Mouse (Mus musculus): ENCODE results near the gene Lrrk1. TPM values are rescaled to one million over a fixed set of nuclear protein-coding genes. Genes with fewer than 3 reads are reported as not detected.

Lrrk1 gene
- polyA plus RNA-seq, 1 experiment, result 41.8 TPM

- Histone ChIP-seq H3K4me3 (ENCODE audit: insufficient read depth, poor library complexity, severe bottlenecking) (no peak overlapping the region), H3K79me3 (ENCODE audit: low read depth) (no peaks in the 10 kb centered on the region)
These were observed 162.3 kb downstream of the Lrrk1 start for GRCm38 (mm10) chr7:66225881-66226280.

GRCm38 (mm10) chr7:66224541-66224940 lies 163.6 kb downstream of the Lrrk1 start:
- TF ChIP-seq MAX (IDR thresholded peaks at IDR 0.05) (no peak), USF1 (IDR thresholded peaks at IDR 0.05; ENCODE audit: low read depth) (no peak), MYOG (IDR thresholded peaks at IDR 0.05; ENCODE audit: control insufficient read depth, extremely low read depth, insufficient read length) (no peak), FOSL1 (IDR thresholded peaks at IDR 0.05; ENCODE audit: insufficient read depth, low read length, poor library complexity, severe bottlenecking) (no peak), CTCF (IDR thresholded peaks at IDR 0.05; ENCODE audit: control insufficient read depth, insufficient read depth, insufficient read length) (no peak)
- no peaks in the 10 kb centered on the region for H3K27me3 ChIP-seq (ENCODE audit: control insufficient read depth, insufficient read depth, insufficient read length)
- no peaks in the 10 kb centered on the region for H3K79me3 ChIP-seq (ENCODE audit: low read depth)
- H3K79me2 ChIP-seq (ENCODE audit: control insufficient read depth, insufficient read depth), result no peaks in the 10 kb centered on the region
- H3K36me3 ChIP-seq (ENCODE audit: control insufficient read depth, insufficient read depth), result no peaks in the 10 kb centered on the region
- no peak overlapping the region for H3K4me3 ChIP-seq (ENCODE audit: insufficient read depth, poor library complexity, severe bottlenecking)
- H3ac ChIP-seq (ENCODE audit: control insufficient read depth, insufficient read length, low read depth), result no peak overlapping the region

More at GRCm38 (mm10) chr7:66225881-66226280, 162.3 kb downstream of the Lrrk1 start:
- H3K36me3 ChIP-seq (ENCODE audit: control insufficient read depth, insufficient read depth), result no peaks in the 10 kb centered on the region
- H3K79me2 ChIP-seq (ENCODE audit: control insufficient read depth, insufficient read depth), result no peaks in the 10 kb centered on the region
- no peak overlapping the region for H3ac ChIP-seq (ENCODE audit: control insufficient read depth, insufficient read length, low read depth)
- TF ChIP-seq USF1 (IDR thresholded peaks at IDR 0.05; ENCODE audit: low read depth), result no peak
- no peak for TF ChIP-seq FOSL1 (IDR thresholded peaks at IDR 0.05; ENCODE audit: insufficient read depth, low read length, poor library complexity, severe bottlenecking)
- no peak for TF ChIP-seq MYOD1 (IDR thresholded peaks at IDR 0.05; ENCODE audit: control insufficient read depth, insufficient read length, low read depth)
- TF ChIP-seq MYOG (IDR thresholded peaks at IDR 0.05; ENCODE audit: control insufficient read depth, extremely low read depth, insufficient read length), result no peak
- TF ChIP-seq CEBPB (IDR thresholded peaks at IDR 0.05; ENCODE audit: low read depth), result no peak
- TF ChIP-seq MAX (IDR thresholded peaks at IDR 0.05), result no peak
- no peak for TF ChIP-seq CTCF (IDR thresholded peaks at IDR 0.05; ENCODE audit: control insufficient read depth, insufficient read depth, insufficient read length)
- no peaks in the 10 kb centered on the region for H3K27me3 ChIP-seq (ENCODE audit: control insufficient read depth, insufficient read depth, insufficient read length)

- H3ac ChIP-seq (ENCODE audit: control insufficient read depth, insufficient read length, low read depth), result no peak overlapping the region
- no peak overlapping the region for H3K4me3 ChIP-seq (ENCODE audit: insufficient read depth, poor library complexity, severe bottlenecking)
- no peak for TF ChIP-seq MYOD1 (IDR thresholded peaks at IDR 0.05; ENCODE audit: control insufficient read depth, insufficient read length, low read depth)
- no peak for TF ChIP-seq CTCF (IDR thresholded peaks at IDR 0.05; ENCODE audit: control insufficient read depth, insufficient read depth, insufficient read length)
- no peaks in the 10 kb centered on the region for H3K36me3 ChIP-seq (ENCODE audit: control insufficient read depth, insufficient read depth)
- H3K27me3 ChIP-seq (ENCODE audit: control insufficient read depth, insufficient read depth, insufficient read length), result no peaks in the 10 kb centered on the region
- H3K79me2 ChIP-seq (ENCODE audit: control insufficient read depth, insufficient read depth), result no peaks in the 10 kb centered on the region
- no peaks in the 10 kb centered on the region for H3K79me3 ChIP-seq (ENCODE audit: low read depth)
These were observed 164.4 kb downstream of the Lrrk1 start for GRCm38 (mm10) chr7:66223731-66224130.

GRCm38 (mm10) chr7:66222621-66223091 lies 165.5 kb downstream of the Lrrk1 start:
- H3K4me3 ChIP-seq (ENCODE audit: insufficient read depth, poor library complexity, severe bottlenecking), result no peak overlapping the region

GRCm38 (mm10) chr7:66219794-66220227 lies 168.3 kb downstream of the Lrrk1 start:
- no peaks in the 10 kb centered on the region for H3K79me3 ChIP-seq (ENCODE audit: low read depth)
- H3K4me3 ChIP-seq (ENCODE audit: insufficient read depth, poor library complexity, severe bottlenecking), result no peak overlapping the region
- H3K27me3 ChIP-seq (ENCODE audit: control insufficient read depth, insufficient read depth, insufficient read length), result no peaks in the 10 kb centered on the region
- no peak for TF ChIP-seq MYOD1 (IDR thresholded peaks at IDR 0.05; ENCODE audit: control insufficient read depth, insufficient read length, low read depth)
- no peak for TF ChIP-seq MYOG (IDR thresholded peaks at IDR 0.05; ENCODE audit: control insufficient read depth, extremely low read depth, insufficient read length)
- no peak for TF ChIP-seq MAX (IDR thresholded peaks at IDR 0.05)
- TF ChIP-seq USF1 (IDR thresholded peaks at IDR 0.05; ENCODE audit: low read depth), result no peak
- no peak for TF ChIP-seq FOSL1 (IDR thresholded peaks at IDR 0.05; ENCODE audit: insufficient read depth, low read length, poor library complexity, severe bottlenecking)
- TF ChIP-seq CTCF (IDR thresholded peaks at IDR 0.05; ENCODE audit: control insufficient read depth, insufficient read depth, insufficient read length), result no peak
- no peak for TF ChIP-seq CEBPB (IDR thresholded peaks at IDR 0.05; ENCODE audit: low read depth)
- no peaks in the 10 kb centered on the region for H3K79me2 ChIP-seq (ENCODE audit: control insufficient read depth, insufficient read depth)
- no peak overlapping the region for H3ac ChIP-seq (ENCODE audit: control insufficient read depth, insufficient read length, low read depth)
- H3K36me3 ChIP-seq (ENCODE audit: control insufficient read depth, insufficient read depth), result no peaks in the 10 kb centered on the region

More at GRCm38 (mm10) chr7:66222621-66223091, 165.5 kb downstream of the Lrrk1 start:
- Histone ChIP-seq H3K79me2 (ENCODE audit: control insufficient read depth, insufficient read depth) (no peaks in the 10 kb centered on the region), H3K36me3 (ENCODE audit: control insufficient read depth, insufficient read depth) (no peaks in the 10 kb centered on the region), H3K27me3 (ENCODE audit: control insufficient read depth, insufficient read depth, insufficient read length) (no peaks in the 10 kb centered on the region), H3K79me3 (ENCODE audit: low read depth) (no peaks in the 10 kb centered on the region), H3ac (ENCODE audit: control insufficient read depth, insufficient read length, low read depth) (no peak overlapping the region)
- TF ChIP-seq MAX (IDR thresholded peaks at IDR 0.05) (no peak), USF1 (IDR thresholded peaks at IDR 0.05; ENCODE audit: low read depth) (no peak), FOSL1 (IDR thresholded peaks at IDR 0.05; ENCODE audit: insufficient read depth, low read length, poor library complexity, severe bottlenecking) (no peak), CEBPB (IDR thresholded peaks at IDR 0.05; ENCODE audit: low read depth) (no peak), MYOD1 (IDR thresholded peaks at IDR 0.05; ENCODE audit: control insufficient read depth, insufficient read length, low read depth) (no peak), MYOG (IDR thresholded peaks at IDR 0.05; ENCODE audit: control insufficient read depth, extremely low read depth, insufficient read length) (no peak)

GRCm38 (mm10) chr7:66219028-66219793 lies 168.9 kb downstream of the Lrrk1 start:
- no peaks in the 10 kb centered on the region for H3K27me3 ChIP-seq (ENCODE audit: control insufficient read depth, insufficient read depth, insufficient read length)
- TF ChIP-seq CTCF (IDR thresholded peaks at IDR 0.05; ENCODE audit: control insufficient read depth, insufficient read depth, insufficient read length) (no peak), MYOG (IDR thresholded peaks at IDR 0.05; ENCODE audit: control insufficient read depth, extremely low read depth, insufficient read length) (no peak), MYOD1 (IDR thresholded peaks at IDR 0.05; ENCODE audit: control insufficient read depth, insufficient read length, low read depth) (peak; percentile 53)
- no peak overlapping the region for H3K4me3 ChIP-seq (ENCODE audit: insufficient read depth, poor library complexity, severe bottlenecking)
- H3K79me3 ChIP-seq (ENCODE audit: low read depth), result no peaks in the 10 kb centered on the region
- no peak overlapping the region for H3ac ChIP-seq (ENCODE audit: control insufficient read depth, insufficient read length, low read depth)
- no peaks in the 10 kb centered on the region for H3K79me2 ChIP-seq (ENCODE audit: control insufficient read depth, insufficient read depth)
- H3K36me3 ChIP-seq (ENCODE audit: control insufficient read depth, insufficient read depth), result no peaks in the 10 kb centered on the region

Data from C2C12 (cell line).